Mouse (Mus musculus) skeletal muscle tissue, postnatal 0 days (tissue): Measurements from ENCODE around the gene Gatc. TPM values are rescaled to one million over a fixed set of nuclear protein-coding genes. Genes with fewer than 3 reads are reported as not detected.

ENCODE experiments used
- polyA plus RNA-seq: library from polyadenylated mRNA; unstranded; fragments of >200 nt; fragmentation: Nextera tagmentation; extraction: Ambion mirVana; gene quantifications from 2 replicates; pipeline ENCODE4 v1.2.1, GENCODE M21; 2015

Gene Gatc
- polyA plus RNA-seq = 18.5 and 20.5 TPM in 2 replicates

DNA sequence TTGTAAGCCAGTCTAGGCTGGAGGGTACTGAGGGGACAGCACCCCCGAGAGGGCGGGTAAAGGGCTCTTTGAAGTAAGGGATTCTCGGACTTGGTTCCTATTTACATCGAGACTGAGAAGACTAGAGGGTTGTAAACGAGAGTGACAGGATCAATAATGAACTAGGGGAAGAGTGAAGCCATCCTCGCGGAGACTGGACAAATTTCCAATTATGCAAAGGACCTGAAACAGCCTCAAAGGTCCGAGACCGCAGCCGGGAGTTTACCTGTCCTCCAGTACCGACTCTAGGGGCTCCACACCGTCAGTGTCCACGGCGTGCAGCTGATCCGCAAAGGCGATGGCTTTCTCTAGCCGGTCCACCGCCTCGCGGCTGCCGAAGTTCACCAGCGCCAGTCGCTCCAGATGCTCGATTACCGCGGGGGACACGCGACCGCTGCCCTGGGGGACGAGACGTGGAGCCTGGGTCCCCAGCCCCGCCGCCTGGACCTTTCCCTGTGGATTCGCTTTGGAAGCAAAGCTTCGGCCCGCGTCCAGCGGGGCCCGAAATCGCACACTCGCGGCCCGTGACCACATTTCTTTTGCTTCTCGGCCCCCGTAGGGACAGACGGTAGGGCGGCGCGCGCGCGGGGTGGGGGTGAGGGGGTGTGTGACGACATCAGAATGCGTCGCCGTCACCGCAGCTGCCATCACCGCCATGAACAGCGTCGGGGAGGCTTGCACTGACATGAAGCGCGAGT lies at the start of gene Gatc, which contains the start of gene Triap1:
Gene Gatc, minus strand, starts transcription at position 602 of the 737 bp plus-strand sequence.
Gene Triap1, plus strand, starts transcription at position 649 of the 737 bp plus-strand sequence.

DNA sequence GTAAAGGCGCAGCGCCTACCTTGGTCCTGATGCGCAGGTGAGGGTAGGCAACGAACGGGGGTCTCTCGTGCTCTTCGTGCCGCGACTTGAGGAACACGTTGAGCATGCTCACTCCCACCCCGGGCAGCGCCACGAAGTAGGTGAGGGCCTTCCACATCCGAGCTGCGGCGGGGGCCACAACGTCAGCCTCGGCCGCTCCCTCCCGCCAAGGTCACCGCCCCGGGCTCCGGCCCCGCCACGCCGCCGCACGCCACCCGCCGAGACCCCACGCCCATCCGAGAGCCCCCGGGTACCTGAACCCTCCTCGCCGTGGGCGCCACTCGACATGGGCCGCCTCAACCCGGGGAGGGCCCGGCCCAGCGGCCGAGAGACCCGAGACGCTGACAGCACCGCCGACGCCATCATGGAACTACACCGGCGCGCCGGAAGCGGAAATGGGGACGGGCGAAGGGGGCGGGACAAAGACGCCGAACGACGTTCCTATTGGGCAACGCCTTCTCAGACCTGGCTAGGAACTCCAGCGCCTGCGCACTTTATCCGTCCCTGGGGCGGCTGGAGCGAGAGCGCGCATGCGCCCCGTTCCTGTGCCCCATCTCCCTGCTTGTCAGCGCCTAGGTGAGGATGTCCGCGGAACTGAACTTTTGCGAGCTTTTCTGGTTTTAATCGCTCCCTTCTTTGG lies 7.7 kb upstream of the Gatc start, which contains the start of gene Cox6a1:
Gene Cox6a1, minus strand, starts transcription at position 436 of the 679 bp plus-strand sequence.

DNA sequence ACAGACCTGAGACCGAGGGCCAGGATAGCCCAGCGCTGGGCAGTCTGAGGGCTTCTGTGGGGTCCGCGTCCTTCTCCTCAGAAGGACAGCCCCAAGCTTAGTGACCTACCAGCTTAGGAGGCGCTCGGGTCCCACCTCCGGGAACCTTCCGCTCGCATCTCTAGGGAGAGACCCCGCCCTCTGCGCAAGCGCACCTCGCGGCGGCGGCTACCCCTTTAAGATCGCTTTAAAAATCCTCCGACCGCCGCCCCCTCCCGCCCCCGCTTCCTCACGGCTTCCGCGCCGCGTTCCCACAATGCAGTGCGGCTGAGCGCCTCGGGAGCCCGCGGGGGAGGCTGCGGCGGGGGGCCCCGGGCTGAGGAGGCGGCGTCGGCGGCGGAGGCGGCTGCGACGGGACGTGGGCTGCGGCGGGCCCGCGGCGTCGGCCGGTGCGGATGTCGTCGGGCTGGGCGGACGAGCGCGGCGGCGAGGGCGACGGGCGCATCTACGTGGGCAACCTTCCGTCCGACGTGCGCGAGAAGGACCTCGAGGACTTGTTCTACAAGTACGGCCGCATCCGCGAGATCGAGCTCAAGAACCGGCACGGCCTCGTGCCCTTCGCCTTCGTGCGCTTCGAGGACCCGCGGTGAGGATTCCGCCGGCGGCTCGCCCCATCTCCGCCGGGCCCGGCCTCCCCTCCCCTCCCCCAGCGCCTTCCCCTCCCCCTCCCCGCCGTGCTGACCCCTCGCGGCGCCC lies 13.9 kb downstream of the Gatc start, which contains the start of gene Srsf9:
Gene Srsf9, plus strand, starts transcription at position 303 of the 735 bp plus-strand sequence.

DNA sequence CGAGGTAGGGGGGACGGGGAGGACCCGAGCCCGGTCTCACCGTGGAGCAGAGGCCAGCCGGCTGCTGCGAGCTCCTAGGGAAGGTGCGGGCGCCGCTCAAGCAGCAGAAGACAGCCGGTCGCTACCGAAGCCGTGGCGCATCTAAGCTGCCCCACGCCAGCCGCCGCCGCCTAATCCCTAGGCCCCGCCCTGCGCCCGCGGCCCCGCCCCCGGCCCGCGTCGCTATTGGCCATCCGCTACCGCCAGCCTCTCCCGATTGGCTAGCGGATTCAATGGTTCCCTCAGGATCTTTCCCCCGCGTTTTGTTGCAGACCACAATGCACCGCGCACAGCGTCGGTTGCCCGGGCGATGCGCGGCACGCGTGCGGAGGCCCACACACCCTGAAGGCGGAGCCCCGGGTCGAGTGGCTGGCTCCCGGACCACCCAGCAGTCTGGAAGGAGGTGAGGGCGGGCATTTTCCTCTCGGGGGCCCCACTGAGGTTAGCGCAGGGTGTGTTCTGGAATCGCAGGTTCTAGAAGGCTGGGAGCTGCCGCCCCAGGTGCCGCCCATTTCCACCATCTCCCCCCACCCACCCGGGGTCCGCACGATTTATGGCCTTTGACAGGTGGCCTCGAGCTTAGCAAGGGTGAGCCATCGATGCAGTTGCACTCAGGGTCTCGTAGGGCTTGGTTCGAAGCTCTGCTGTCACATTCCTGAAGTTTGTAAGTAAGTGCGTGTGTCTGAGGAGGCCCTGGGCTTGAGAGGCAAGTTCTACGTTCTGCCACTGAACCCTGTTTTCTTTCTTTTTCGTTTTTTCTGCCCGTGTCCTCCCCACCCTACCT lies 40.0 kb downstream of the Gatc start, which contains the start of gene Dynll1:
Gene Dynll1, minus strand, starts transcription at position 208 of the 823 bp plus-strand sequence.

Other genes with a start within 250 kb of the Gatc start
- gene Gm10401, start 242.9 kb downstream of the Gatc start, polyA plus RNA-seq = 16.4 and 20.0 TPM in 2 replicates
- 97.2 and 104 TPM in 2 replicates for gene Acads, start 221.8 kb downstream of the Gatc start, polyA plus RNA-seq
- 10.2 and 11.9 TPM in 2 replicates for gene Unc119b, start 206.2 kb downstream of the Gatc start, polyA plus RNA-seq
- gene Mlec, start 183.0 kb downstream of the Gatc start, polyA plus RNA-seq = 42.9 and 45.9 TPM in 2 replicates
- gene Cabp1, start 146.8 kb downstream of the Gatc start, polyA plus RNA-seq = 1.1 and 1.6 TPM in 2 replicates
- 48.9 and 59.9 TPM in 2 replicates for gene Pop5, start 105.3 kb downstream of the Gatc start, polyA plus RNA-seq
- gene Rnf10, start 68.3 kb downstream of the Gatc start, polyA plus RNA-seq = 97.3 and 98.4 TPM in 2 replicates
- 89.5 and 90.2 TPM in 2 replicates for gene Coq5, start 61.5 kb downstream of the Gatc start, polyA plus RNA-seq
- 565 and 667 TPM in 2 replicates for gene Dynll1, start 40.2 kb downstream of the Gatc start, polyA plus RNA-seq
- gene Srsf9, start 14.0 kb downstream of the Gatc start, polyA plus RNA-seq = 65.4 and 86.5 TPM in 2 replicates
- gene Triap1, start within 50 bp of the Gatc start, polyA plus RNA-seq = 35.3 and 37.8 TPM in 2 replicates
- gene Cox6a1, start 7.8 kb upstream of the Gatc start, polyA plus RNA-seq = 668 and 861 TPM in 2 replicates
- 1.0 and 1.1 TPM in 2 replicates for gene Msi1, start 88.4 kb upstream of the Gatc start, polyA plus RNA-seq
- gene Pla2g1b, start 125.1 kb upstream of the Gatc start, polyA plus RNA-seq = not detected in 2 replicates
- 20.6 and 24.7 TPM in 2 replicates for gene Sirt4, start 143.5 kb upstream of the Gatc start, polyA plus RNA-seq
- 50.9 and 53.6 TPM in 2 replicates for gene Pxn, start 165.5 kb upstream of the Gatc start, polyA plus RNA-seq
- 865 and 914 TPM in 2 replicates for gene Rplp0, start 218.3 kb upstream of the Gatc start, polyA plus RNA-seq
- gene Gcn1l1, start 224.1 kb upstream of the Gatc start, polyA plus RNA-seq = 12.7 and 13.8 TPM in 2 replicates